Mouse (Mus musculus): ENCODE measurements around the gene Slc45a1. TPM values are rescaled to one million over a fixed set of nuclear protein-coding genes. Genes with fewer than 3 reads are reported as not detected.

Gene Slc45a1
- not detected in 2 replicates for polyA plus RNA-seq (2015; fragmentation: Nextera tagmentation; extraction: Ambion mirVana)

GRCm38 (mm10) chr4:150651390-150652277 is at the start of gene Slc45a1:
Gene Slc45a1, minus strand, starts transcription at chr4:150652174.
- Histone ChIP-seq H3K9ac (no peak within 1 kb of the TSS), H3K27me3 (peaks cover 27% of the 10 kb centered on the region), H3K4me3 (replicated peaks) (no peak within 1 kb of the TSS), H3K4me2 (0 out of 2 replicates have a peak within 1 kb of the TSS, but pooled peaks have one; percentile 28), H3K9me3 (replicated peaks) (no peaks in the 10 kb centered on the region), H3K27ac (no peak within 1 kb of the TSS), H3K36me3 (no peaks in the 10 kb centered on the region), H3K4me1 (replicated peaks) (peaks cover 40% of the 10 kb centered on the region)
- ATAC-seq (ENCODE audit: low read depth) (no peak), DNase-seq (no peak)
- 10% methylated on average over 41 of the region's 41 CpGs for WGBS (ENCODE audit: insufficient replicate concordance)

GRCm38 (mm10) chr4:150700849-150701248 is 48.9 kb upstream of the Slc45a1 start:
- no peak for DNase-seq
- Histone ChIP-seq H3K36me3 (no peaks in the 10 kb centered on the region), H3K4me1 (replicated peaks) (peaks cover 5% of the 10 kb centered on the region; the same call in 1 of the 2 replicates), H3K27me3 (no peaks in the 10 kb centered on the region), H3K9ac (no peak overlapping the region), H3K4me3 (replicated peaks) (no peak overlapping the region), H3K27ac (no peak overlapping the region), H3K4me2 (no peak overlapping the region), H3K9me3 (replicated peaks) (no peaks in the 10 kb centered on the region)
- 72% methylated on average over 9 of the region's 9 CpGs for WGBS (ENCODE audit: insufficient replicate concordance)
- ATAC-seq (ENCODE audit: low read depth) = no peak

GRCm38 (mm10) chr4:150694434-150695108 is 42.6 kb upstream of the Slc45a1 start:
- Histone ChIP-seq H3K9ac (no peak overlapping the region), H3K4me2 (no peak overlapping the region), H3K36me3 (no peaks in the 10 kb centered on the region), H3K4me3 (replicated peaks) (no peak overlapping the region), H3K4me1 (replicated peaks) (peaks cover 27% of the 10 kb centered on the region), H3K9me3 (replicated peaks) (no peaks in the 10 kb centered on the region), H3K27me3 (no peaks in the 10 kb centered on the region), H3K27ac (no peak overlapping the region)
- no peak for ATAC-seq (ENCODE audit: low read depth)
- DNase-seq = peak; percentile 37
- WGBS (ENCODE audit: insufficient replicate concordance) = 28% methylated on average over 10 of the region's 10 CpGs

- no peak overlapping the region for H3K9ac ChIP-seq
- 50% methylated on average over 10 of the region's 10 CpGs for WGBS (ENCODE audit: insufficient replicate concordance)
- H3K9me3 ChIP-seq (replicated peaks) = no peaks in the 10 kb centered on the region
- no peak for ATAC-seq (ENCODE audit: low read depth)
- no peak overlapping the region for H3K4me3 ChIP-seq (replicated peaks)
- no peaks in the 10 kb centered on the region for H3K36me3 ChIP-seq
- H3K4me2 ChIP-seq = no peak overlapping the region
- H3K27ac ChIP-seq = no peak overlapping the region
- H3K4me1 ChIP-seq (replicated peaks) = peaks cover 36% of the 10 kb centered on the region
- H3K27me3 ChIP-seq = no peaks in the 10 kb centered on the region
- no peak for DNase-seq
Measured at GRCm38 (mm10) chr4:150692861-150693403, 41.0 kb upstream of the Slc45a1 start.

GRCm38 (mm10) chr4:150690759-150691158 is 38.8 kb upstream of the Slc45a1 start:
- Histone ChIP-seq H3K9ac (no peak overlapping the region), H3K4me2 (no peak overlapping the region), H3K4me3 (replicated peaks) (no peak overlapping the region), H3K27me3 (no peaks in the 10 kb centered on the region), H3K9me3 (replicated peaks) (no peaks in the 10 kb centered on the region), H3K36me3 (no peaks in the 10 kb centered on the region), H3K27ac (no peak overlapping the region), H3K4me1 (replicated peaks) (peaks cover 46% of the 10 kb centered on the region)
- DNase-seq (no peak), ATAC-seq (ENCODE audit: low read depth) (no peak)
- WGBS (ENCODE audit: insufficient replicate concordance) = 62% methylated on average over 3 of the region's 3 CpGs

GRCm38 (mm10) chr4:150689553-150689952 is 37.6 kb upstream of the Slc45a1 start:
- peak; percentile 63 for DNase-seq
- Histone ChIP-seq H3K4me2 (0 out of 2 replicates have a peak overlapping the region, but pooled peaks have one; percentile 6), H3K27ac (no peak overlapping the region), H3K36me3 (no peaks in the 10 kb centered on the region), H3K9ac (no peak overlapping the region), H3K9me3 (replicated peaks) (no peaks in the 10 kb centered on the region), H3K27me3 (no peaks in the 10 kb centered on the region), H3K4me1 (replicated peaks) (peaks cover 53% of the 10 kb centered on the region), H3K4me3 (replicated peaks) (no peak overlapping the region)
- peak; percentile 74 for ATAC-seq (ENCODE audit: low read depth)
- 35% methylated on average over 10 of the region's 10 CpGs for WGBS (ENCODE audit: insufficient replicate concordance)

GRCm38 (mm10) chr4:150687126-150687753 is 35.3 kb upstream of the Slc45a1 start:
- 0 out of 2 replicates have a peak overlapping the region, but pooled peaks have one; percentile 79 for H3K27ac ChIP-seq
- no peak for DNase-seq
- no peak overlapping the region for H3K9ac ChIP-seq
- peaks cover 53% of the 10 kb centered on the region for H3K4me1 ChIP-seq (replicated peaks)
- H3K27me3 ChIP-seq = no peaks in the 10 kb centered on the region
- no peak for ATAC-seq (ENCODE audit: low read depth)
- H3K36me3 ChIP-seq = no peaks in the 10 kb centered on the region
- no peak overlapping the region for H3K4me3 ChIP-seq (replicated peaks)
- no peak overlapping the region for H3K4me2 ChIP-seq
- 63% methylated on average over 10 of the region's 10 CpGs for WGBS (ENCODE audit: insufficient replicate concordance)
- no peaks in the 10 kb centered on the region for H3K9me3 ChIP-seq (replicated peaks)

- Histone ChIP-seq H3K36me3 (no peaks in the 10 kb centered on the region), H3K9ac (no peak overlapping the region), H3K4me2 (no peak overlapping the region), H3K4me1 (replicated peaks) (peaks cover 51% of the 10 kb centered on the region), H3K4me3 (replicated peaks) (no peak overlapping the region), H3K27me3 (no peaks in the 10 kb centered on the region), H3K27ac (peak overlapping the region; percentile 79), H3K9me3 (replicated peaks) (no peaks in the 10 kb centered on the region)
- DNase-seq (no peak), ATAC-seq (ENCODE audit: low read depth) (no peak)
Measured at GRCm38 (mm10) chr4:150686538-150686937, 34.6 kb upstream of the Slc45a1 start.

- Histone ChIP-seq H3K36me3 (no peaks in the 10 kb centered on the region), H3K4me1 (replicated peaks) (peaks cover 45% of the 10 kb centered on the region), H3K27ac (peak overlapping the region; percentile 79), H3K4me3 (replicated peaks) (no peak overlapping the region), H3K9me3 (replicated peaks) (no peaks in the 10 kb centered on the region), H3K9ac (0 out of 2 replicates have a peak overlapping the region, but pooled peaks have one; percentile 9), H3K27me3 (no peaks in the 10 kb centered on the region), H3K4me2 (peak overlapping the region; percentile 24)
- ATAC-seq (ENCODE audit: low read depth) (peak; percentile 40), DNase-seq (no peak)
- 39% methylated on average over 7 of the region's 8 CpGs for WGBS (ENCODE audit: insufficient replicate concordance)
Measured at GRCm38 (mm10) chr4:150685778-150686493, 34.0 kb upstream of the Slc45a1 start.

GRCm38 (mm10) chr4:150685043-150685777 is 33.2 kb upstream of the Slc45a1 start:
- peak overlapping the region; percentile 24 for H3K4me2 ChIP-seq
- H3K4me1 ChIP-seq (replicated peaks) = peaks cover 38% of the 10 kb centered on the region
- H3K4me3 ChIP-seq (replicated peaks) = no peak overlapping the region
- H3K27ac ChIP-seq = peak overlapping the region; percentile 79
- H3K27me3 ChIP-seq = no peaks in the 10 kb centered on the region
- no peaks in the 10 kb centered on the region for H3K9me3 ChIP-seq (replicated peaks)
- DNase-seq = no peak
- H3K36me3 ChIP-seq = no peaks in the 10 kb centered on the region
- WGBS (ENCODE audit: insufficient replicate concordance) = 33% methylated on average over 15 of the region's 15 CpGs
- peak; percentile 62 for ATAC-seq (ENCODE audit: low read depth)
- H3K9ac ChIP-seq = 0 out of 2 replicates have a peak overlapping the region, but pooled peaks have one; percentile 9

Data from liver, embryonic 13.5 days (tissue).